Mouse (Mus musculus) right cerebral cortex, adult 18-20 months (tissue): ENCODE measurements around the gene Spindoc.

Experiments used
- DNase-seq: peaks from one replicate; pipeline ENCODE4 v3.0.0; 2022; ENCODE audit warnings: mixed read lengths

Spindoc gene

GRCm38 (mm10) chr19:7334049-7334448, 48.7 kb downstream of the Spindoc start:
- no peak for DNase-seq

DNA sequence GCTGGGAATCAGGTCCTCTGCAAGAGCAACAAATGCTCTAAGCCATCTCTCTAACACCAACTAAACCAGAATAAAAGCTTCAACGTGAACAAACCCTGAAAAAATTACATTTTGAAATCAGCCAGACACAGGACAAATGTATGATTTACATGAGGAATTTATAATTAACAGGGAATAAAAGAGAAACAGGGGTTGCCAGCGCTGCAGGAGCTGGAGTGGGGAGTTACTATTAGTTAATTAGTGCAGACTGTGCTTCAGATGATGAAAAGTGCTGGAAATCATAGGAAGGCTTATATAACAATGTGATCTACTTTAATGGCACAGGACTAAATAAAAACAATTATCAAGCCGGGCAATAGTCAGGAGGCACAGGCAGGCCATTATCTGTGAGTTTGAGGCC, 61.4 kb downstream of the Spindoc start:
- DNase-seq, result no peak

GRCm38 (mm10) chr19:7320181-7320580, 62.6 kb downstream of the Spindoc start:
- DNase-seq, result no peak

GRCm38 (mm10) chr19:7317716-7318115, 65.1 kb downstream of the Spindoc start:
- no peak for DNase-seq

DNA sequence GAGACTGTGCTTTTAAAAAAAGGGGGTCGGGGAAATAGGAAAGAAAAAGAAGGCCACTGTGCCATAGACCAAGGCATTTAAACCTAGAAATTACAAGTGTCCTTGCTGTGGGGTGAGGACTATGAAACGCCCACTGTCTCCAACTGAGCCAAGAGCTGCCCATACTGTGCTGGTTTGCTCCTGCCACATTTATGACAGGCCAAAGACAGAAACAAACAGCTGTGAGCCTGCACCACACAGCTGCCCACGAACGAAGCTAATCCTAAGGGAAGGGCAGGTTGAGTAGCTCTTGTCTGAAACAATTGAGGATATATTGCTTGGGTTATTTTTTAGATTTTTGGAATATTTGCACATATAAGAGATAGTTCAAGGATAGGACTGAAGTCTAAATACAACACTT, 66.0 kb downstream of the Spindoc start:
- no peak for DNase-seq

DNA sequence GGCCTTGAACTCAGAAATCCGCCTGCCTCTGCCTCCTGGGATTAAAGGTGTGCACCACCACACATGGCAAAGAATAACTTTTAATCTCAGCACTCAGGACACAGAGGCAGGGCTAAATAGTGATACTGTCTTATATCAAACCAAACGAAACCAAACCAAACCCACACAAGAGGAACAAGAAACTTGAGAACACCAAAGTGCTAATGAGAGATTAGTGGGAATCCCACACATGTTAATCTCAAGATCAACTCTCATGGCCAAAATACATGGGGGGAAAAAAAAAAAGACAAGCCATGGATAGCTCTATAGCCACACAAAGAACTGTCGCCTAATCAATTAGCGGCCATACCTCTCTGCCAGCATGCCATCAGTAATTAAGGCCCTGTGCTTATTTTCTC, 67.2 kb downstream of the Spindoc start:
- no peak for DNase-seq

GRCm38 (mm10) chr19:7314976-7315586, 67.7 kb downstream of the Spindoc start:
- DNase-seq, result peak; percentile 52

- no peak for DNase-seq
These were observed 69.1 kb downstream of the Spindoc start for GRCm38 (mm10) chr19:7313660-7314059.

DNA sequence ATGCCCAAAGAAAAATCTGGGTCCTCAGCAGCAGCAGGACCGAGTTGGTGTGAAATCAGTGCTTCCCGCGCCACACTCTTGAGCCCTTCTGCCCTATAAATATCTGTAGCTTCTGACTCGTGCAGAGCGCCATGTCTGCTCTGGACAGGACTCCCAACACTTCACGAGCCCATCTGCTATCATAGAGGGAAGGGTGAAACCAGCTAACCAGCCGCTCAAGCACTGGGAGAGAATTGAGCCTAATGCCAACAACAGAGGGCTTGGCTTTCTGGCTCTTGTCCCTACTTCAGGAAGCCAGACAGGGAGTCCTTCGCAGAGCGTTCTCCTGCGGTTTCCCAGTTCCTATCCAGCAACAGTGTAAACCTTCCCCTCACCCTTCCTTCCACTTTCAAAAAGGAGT, 71.5 kb downstream of the Spindoc start:
- no peak for DNase-seq

GRCm38 (mm10) chr19:7310704-7311103, 72.1 kb downstream of the Spindoc start:
- DNase-seq, result peak; percentile 59

GRCm38 (mm10) chr19:7309738-7310330, 73.0 kb downstream of the Spindoc start:
- DNase-seq, result no peak

- DNase-seq, result peak; percentile 33
These were observed 74.6 kb downstream of the Spindoc start for GRCm38 (mm10) chr19:7307995-7308770.

DNA sequence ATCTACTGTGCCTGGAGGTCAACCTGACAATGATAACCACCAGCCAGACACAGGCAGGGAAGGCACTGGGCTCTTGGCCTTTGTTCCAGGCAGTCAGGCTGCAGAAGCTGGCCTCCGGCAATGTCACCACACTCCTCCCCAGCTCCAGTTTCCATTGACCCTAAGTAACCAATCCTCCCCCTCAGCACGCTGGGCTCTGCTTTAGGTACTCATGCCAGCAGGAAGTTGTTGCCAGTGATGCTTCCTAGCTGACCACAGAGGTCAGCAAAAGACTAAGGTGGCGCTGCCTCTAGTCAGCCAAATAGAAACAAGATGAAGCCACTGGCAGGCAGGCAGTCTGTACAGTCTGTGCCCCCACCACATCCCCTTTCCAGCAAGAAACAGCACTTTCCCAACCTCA, 75.8 kb downstream of the Spindoc start:
- DNase-seq, result no peak

- DNase-seq, result no peak
These were observed 77.1 kb downstream of the Spindoc start for GRCm38 (mm10) chr19:7305380-7306310.

DNA sequence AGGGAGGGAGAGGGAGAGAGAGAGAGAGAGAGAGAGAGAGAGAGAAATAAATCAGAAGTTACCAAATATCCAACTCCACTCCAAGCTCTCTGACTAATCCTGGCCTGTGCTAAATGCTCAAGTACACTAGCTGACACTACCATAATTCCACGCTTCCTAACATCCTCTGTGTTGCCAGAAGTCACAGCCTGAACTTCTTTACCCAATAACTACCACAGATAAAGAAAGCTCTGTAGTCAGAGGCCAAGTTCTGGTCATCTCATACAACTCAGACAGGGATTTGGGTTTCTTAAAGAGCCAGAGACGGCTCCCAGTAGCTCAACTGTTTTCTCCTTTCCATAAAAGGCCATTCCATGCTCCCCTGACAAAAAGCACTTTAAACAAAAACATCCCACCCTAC, 78.0 kb downstream of the Spindoc start:
- DNase-seq, result no peak
